Mouse (Mus musculus) cerebellum, adult 9-10 months (tissue): ENCODE data around the gene Serinc5.
A peak's percentile ranks its signal among the peaks of the same experiment; 100 is the strongest.

Experiments
- DNase-seq: peaks from one replicate; pipeline ENCODE4 v3.0.0; 2022

Gene Serinc5

DNA sequence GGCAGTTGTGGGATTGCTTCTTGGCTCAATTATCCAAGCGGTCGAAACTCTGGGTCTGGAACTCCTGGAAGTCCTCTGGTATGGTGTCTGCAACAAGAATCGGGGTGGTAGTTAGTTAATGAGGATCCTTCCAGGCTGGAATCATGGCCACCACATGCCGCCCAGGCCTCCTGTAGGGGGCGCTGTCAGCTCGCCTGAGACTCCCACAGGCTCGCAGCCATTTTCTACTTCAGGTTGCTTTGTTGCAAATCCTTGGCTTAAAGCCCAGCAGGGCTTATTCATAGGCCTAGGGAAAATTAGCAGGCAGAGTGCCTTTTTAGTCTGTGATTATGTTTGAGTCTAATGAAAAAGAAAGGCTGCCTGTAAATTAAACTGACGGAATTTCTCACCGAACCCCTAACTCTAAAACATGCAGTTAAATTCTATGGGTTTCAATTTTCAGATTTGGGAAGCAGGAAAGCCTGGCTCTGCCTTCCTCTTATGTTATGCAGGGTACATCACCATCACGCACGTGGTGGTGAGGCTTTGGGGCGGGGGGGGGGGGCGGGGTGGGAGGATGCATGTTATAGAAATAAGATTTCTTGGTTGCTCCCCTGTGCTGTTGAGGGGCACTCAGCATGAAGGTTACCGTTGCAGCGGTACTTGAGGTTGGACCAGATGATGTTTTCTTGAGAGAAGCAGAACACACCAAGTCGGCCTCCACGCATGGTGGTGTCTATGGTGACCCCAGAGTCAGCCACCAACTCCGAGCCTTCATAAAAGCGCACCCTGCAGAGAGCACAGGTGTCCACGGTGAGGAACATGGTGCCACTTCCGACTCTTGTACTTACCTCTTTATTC is 141.1 kb downstream of the Serinc5 start:
- peak; percentile 91 for DNase-seq

DNA sequence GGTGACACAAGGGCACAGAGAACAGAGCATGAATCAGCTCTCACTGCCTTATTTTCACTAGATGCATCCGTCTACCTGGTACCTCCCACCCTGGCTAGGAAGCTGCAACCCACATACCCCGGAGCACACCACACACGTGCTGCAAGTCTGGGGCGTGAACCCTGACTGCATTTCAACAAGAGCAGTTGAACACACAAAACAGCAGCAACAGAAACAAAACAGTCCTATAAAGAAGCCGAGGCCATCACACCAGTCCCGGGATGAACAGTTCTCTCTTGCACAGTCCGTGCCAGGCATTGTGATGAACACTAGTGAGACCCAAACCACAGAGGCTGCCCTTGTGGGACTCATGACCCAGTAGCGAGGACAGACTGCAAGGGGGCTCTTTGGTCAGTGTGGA is 142.8 kb downstream of the Serinc5 start:
- no peak for DNase-seq

DNA sequence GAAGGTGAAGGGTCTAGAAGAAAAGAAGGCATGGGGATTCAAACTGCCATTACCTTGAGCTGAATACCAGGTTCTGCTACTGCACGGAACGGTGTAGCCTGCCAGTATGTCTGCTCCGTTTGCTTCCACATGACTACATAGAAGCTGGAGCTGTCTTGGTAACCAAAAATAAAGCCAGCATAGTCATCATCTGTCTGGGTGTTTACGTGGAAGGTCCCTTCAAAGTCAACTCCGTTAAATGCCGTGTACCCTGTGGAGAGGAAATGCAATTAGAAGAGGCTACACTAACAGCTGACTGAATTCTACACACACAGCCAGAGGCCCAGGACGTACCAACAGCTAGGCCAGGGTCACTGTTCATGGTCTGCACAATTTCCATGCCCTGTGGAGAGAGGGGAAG is 144.1 kb downstream of the Serinc5 start:
- DNase-seq = no peak

DNA sequence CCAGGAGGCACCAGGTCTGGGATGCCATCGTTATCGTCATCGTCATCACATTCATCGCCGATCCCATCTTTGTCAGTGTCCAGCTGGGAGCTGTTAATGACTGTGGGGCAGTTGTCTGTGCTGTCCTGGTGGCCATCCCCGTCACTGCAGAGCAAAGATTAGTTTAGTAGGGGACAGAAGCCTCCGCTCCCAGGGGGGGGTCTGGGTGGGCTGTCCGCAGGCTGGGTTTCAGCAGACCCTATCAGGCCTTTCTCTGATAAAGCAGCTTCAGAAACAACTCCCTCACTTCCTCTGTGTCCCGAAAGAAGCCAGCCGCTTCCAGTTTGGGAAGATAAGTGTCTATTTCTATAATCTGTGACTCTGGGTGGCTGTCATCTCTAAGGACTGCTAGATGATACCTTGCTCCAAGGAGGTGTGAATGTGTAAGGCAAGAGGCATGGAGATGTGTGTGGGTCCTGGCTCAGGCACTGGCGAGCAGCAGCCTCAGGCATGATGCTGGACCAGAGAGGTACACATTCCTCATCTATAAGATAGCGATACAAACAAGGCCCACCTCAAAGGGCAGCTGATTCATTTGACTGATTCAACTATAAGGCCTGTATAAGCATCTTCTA is 147.2 kb downstream of the Serinc5 start:
- DNase-seq = no peak

GRCm38 (mm10) chr13:92759096-92759495 is 148.2 kb downstream of the Serinc5 start:
- DNase-seq = no peak

DNA sequence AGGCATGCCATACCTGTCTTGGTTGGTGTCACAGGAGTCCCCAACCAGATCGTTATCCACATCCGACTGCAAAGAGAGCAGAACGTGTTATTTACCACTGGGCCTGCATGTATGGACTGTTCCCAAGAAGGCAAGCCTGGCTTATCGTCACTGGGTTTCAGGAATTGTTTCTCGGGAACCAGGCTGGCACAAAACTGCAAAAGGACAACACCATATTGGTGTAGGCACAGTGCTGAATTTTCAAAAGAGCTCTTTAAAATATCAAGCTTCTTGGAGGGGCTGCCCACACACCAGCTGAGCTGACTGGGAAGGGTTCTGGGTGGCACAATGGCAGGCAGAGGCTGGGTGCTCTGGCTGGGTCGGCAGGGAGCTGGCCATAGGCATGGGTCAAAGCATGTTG is 149.6 kb downstream of the Serinc5 start:
- no peak for DNase-seq
